Mouse (Mus musculus) CH12F3 (cell line): Measurements from ENCODE around the gene Ppp2r1b.

Source experiments
- in situ Hi-C: fragments of 300-500 bp; cut with MboI; formaldehyde crosslinking; loops from 2 replicates; pipeline ENCODE4 v1.14.3; 2020; ENCODE audit warnings: low sequenced_read_pairs

The Ppp2r1b gene

GRCm38 (mm10) chr9:50836097-50836496 is 9.0 kb upstream of the Ppp2r1b start:
- in situ Hi-C loops, result no loop called here

GRCm38 (mm10) chr9:50841079-50841789 is 3.9 kb upstream of the Ppp2r1b start:
- in situ Hi-C loops, result no loop called here

DNA sequence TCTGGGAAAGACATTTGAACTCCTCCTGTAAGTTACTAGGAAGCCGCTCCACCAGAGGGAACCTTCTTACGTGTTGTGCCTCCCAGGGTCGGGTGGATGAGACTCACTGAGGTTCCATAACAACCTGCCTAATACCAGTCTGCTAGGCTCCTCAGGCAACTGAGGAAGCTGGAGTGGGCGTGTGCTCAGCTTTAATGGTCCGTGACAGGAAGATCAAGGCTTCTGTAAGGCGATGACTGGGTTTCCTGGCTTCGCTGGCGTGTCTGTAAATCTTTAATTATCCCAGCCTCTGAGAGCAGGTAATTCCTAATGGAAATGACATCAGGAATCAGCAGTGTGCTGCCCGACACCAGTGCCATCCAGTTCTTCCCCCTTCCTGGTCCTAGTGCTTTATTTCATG is 446 bp downstream of the Ppp2r1b start:
- in situ Hi-C loops, result no loop called here

DNA sequence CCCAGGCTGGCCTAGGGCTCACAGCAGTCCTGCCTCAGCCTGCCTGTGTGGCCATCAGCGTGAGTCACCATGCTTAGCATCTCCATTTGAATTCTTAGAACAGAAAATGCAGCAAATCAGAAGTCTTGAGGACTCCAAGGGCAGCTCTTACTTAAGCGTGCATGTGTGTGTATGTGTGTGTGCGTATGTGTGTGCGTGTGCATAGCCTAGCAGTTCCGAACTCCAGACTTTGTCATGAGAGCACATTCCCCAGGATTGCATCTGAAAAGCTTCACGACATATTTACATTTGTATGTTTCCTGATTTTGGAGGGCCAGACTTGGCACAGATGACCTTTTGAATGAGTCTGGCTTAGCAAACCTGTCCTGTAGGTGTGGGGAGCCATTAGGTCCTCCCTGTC is 2.0 kb downstream of the Ppp2r1b start:
- in situ Hi-C loops, result no loop called here

GRCm38 (mm10) chr9:50847606-50848368 is 2.7 kb downstream of the Ppp2r1b start:
- in situ Hi-C loops, result no loop called here

GRCm38 (mm10) chr9:50848821-50849220 is 3.7 kb downstream of the Ppp2r1b start:
- in situ Hi-C loops, result no loop called here

DNA sequence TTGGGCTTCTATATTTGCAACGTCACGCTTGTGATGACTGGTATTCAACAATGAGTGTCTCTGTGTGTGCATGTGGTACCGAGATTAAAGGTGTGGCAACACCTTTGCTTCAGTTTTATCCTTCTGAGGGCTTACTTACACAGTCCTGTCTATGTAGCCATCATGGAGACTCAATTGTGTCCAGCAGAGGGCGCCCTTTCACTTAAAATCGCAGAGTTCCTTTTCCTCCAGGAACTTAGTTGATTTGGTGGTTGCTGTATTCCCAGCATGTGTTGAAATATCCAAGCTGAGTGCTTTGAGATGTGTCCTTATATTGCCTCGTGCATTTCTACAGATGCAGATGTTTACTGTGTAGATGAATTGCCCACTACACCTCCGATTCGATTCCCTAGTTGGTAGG is 4.1 kb downstream of the Ppp2r1b start:
- in situ Hi-C loops, result no loop called here

- in situ Hi-C loops, result loop anchor here (5.0 kb wide), 1 partner anchor 158 kb away; the partner anchor contains the start of gene Sik2
Observed at GRCm38 (mm10) chr9:50849755-50850154, 4.7 kb downstream of the Ppp2r1b start.

DNA sequence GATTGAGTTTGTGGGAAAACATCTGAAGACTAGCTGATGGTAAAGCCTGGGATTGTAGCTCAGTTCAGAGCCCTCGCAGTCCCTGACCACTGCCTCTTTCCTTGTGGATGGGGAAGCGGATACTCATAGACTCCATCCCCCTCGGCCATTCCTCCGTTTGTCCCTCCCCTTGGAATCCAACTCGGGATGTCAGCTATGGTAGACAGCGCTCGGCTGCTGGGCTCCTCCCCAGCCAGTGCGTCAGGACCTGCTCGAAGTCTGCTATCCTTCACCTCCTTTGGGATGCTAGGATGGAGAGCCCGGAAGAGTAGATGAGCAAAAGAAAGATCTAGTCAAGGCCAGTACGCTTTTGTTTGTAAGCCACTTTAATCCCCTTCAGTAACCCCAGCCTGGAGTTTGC is 5.2 kb downstream of the Ppp2r1b start:
- in situ Hi-C loops, result loop anchor here (5.0 kb wide), 1 partner anchor 157 kb away; the partner anchor contains the start of gene Sik2

- in situ Hi-C loops, result loop anchor here (5.0 kb wide), 1 partner anchor 157 kb away; the partner anchor contains the start of gene Sik2
Observed at GRCm38 (mm10) chr9:50850713-50851112, 5.6 kb downstream of the Ppp2r1b start.

DNA sequence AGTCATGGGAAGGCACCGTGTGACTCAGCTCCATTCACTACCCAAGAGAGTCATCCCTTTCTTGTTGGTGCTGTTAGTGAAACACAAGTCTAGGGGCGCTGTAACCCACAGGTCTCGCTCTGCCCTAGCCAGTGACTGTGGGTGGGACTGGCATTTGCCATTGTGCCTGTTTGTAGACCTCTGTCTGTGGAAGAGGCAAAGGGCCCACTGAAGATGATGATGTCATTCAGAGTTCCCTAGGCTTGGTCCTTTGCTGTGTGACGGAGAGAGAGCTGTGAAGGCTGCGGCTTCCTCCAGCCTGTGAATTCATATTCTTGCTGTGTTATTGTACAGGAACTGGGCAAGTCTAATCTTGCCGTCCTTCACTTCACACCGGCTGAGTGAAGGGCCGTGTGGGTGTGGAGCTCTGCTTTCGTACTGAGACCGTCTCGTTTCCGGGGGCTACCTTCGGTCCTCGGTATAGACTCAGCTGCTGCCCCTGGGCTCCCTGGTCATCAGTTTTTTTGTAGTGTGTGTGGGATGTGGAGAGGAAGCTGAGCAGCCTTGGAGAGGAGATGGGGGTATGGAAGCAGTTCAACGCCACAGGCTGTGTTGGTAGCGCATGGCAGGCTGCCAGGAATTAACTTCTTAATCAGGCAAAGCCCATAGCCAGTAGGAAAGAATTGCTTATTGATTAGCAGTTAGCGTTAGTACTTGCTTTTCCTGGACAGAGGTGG is 7.7 kb downstream of the Ppp2r1b start:
- in situ Hi-C loops, result loop anchor here (5.0 kb wide), 1 partner anchor 155 kb away; the partner anchor contains the start of gene Sik2

DNA sequence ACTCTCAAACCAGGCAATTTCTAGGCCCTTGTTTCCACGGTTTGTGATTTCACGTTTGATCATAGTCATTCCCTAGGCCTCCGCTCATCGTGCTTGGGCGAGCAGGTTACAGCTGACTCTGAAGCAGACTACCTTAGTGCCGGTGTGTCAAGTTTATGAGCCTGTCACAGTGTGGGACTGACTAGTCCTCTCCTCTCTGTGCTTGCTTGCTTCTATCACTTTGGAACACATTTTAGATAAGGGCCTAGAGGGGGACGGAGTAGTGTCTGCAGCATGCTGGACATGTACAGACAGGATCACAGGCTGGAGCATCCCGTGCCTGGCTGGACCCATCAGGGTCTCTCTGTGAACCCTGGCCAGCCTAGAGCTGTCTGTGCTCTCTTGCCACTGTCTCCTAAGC is 9.3 kb downstream of the Ppp2r1b start:
- in situ Hi-C loops, result loop anchor here (5.0 kb wide), 1 partner anchor 153 kb away; the partner anchor contains the start of gene Sik2

- in situ Hi-C loops, result no loop called here
Observed at GRCm38 (mm10) chr9:50855133-50855766, 10.1 kb downstream of the Ppp2r1b start.

GRCm38 (mm10) chr9:50855780-50856179 is 10.7 kb downstream of the Ppp2r1b start:
- in situ Hi-C loops, result no loop called here

DNA sequence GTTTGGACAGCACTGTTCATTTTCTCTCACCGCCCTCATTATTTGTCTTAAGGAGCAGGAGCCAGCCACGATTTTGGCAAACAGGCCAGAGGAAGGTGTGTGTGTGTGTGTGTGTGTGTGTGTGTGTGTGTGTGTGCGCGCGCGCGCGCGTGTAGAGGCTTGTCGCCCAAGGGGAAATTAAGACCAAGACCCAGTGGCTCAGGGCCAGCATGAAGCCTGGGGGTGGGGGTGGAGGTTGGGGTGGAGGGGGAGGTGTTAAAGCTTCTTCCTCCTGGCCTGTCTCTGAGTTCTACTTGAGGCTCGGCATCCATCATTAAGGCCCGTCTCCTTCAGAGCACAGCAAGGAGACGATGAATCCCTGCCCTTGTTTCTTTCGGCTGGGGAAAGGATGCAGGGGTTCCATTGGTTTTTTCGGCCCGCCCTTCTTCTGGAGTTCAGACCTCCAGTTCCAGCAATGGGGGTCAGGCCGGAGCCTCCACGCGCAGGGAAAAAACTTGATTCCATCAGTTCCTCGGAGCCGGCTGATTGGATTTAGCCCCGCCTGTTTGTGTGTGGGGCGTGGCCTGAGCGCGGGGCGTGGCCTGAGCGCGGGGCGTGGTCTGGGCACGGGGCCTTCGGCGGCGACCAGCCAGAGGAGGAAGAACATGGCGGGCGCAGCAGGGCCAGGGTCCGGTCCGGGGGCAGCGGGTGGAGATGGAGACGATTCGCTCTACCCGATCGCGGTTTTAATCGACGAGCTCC is 11.4 kb downstream of the Ppp2r1b start:
- in situ Hi-C loops, result no loop called here

- in situ Hi-C loops, result no loop called here
Observed at GRCm38 (mm10) chr9:50857082-50857641, 12.1 kb downstream of the Ppp2r1b start.

- in situ Hi-C loops, result no loop called here
Observed at GRCm38 (mm10) chr9:50858681-50859080, 13.6 kb downstream of the Ppp2r1b start.

DNA sequence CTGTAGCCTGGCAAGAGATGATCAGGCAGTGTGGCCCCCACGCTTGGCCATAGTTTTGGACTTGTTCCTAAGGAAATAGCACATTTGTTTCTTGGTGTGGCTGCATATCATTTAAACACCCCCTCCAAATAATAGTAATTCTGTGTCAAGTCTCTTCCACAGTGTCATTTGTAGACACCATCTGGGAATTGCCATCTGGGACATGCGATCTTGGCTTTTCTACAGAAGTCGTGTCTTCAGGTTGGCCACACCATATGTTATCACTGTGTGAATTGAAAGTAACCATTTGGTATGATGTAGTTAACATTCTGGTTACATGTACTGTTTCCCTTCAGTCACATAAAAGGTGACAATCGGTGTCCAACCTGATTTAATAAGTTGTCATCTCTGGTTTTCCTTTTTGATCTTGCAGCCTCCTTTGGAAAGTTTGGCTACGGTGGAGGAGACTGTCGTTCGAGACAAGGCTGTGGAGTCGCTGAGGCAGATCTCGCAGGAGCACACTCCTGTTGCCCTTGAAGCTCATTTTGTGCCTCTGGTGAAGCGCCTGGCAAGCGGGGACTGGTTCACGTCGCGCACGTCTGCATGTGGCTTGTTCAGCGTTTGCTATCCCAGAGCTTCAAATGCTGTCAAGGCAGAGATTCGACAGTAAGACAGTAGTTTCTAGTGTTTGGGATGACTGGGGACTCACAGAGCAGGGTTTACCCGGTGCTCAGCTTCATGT is 16.2 kb downstream of the Ppp2r1b start:
- in situ Hi-C loops, result no loop called here

DNA sequence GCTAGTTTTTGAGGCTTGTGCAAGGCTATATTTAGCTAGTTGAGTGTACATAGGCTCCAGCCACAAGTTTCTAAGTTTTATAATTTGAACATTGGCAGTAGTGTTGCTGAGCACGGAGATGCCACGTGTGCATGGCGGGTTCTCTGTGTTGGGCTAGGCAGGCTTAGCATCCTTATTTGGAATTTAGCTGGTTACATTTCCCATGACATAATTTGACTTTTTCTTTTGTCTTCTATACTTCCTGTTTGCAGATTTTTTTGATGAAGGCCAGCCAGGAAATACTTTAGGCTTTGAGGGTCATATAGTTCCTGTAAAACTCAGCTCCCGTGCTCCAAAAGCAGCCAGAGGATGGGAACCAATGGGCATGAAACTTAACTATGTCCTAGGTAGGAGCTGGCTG is 18.7 kb downstream of the Ppp2r1b start:
- in situ Hi-C loops, result no loop called here
